Mouse (Mus musculus): ENCODE results near the gene Armc2. TPM values are rescaled to one million over a fixed set of nuclear protein-coding genes. Genes with fewer than 3 reads are reported as not detected.

Gene Armc2
- total RNA-seq (2014; rRNA removed): 4.6 and 9.1 TPM in 2 replicates
- 9.7 and 11.7 TPM in 2 replicates for polyA plus RNA-seq (2015; fragmentation: Nextera tagmentation; extraction: Ambion mirVana)

DNA sequence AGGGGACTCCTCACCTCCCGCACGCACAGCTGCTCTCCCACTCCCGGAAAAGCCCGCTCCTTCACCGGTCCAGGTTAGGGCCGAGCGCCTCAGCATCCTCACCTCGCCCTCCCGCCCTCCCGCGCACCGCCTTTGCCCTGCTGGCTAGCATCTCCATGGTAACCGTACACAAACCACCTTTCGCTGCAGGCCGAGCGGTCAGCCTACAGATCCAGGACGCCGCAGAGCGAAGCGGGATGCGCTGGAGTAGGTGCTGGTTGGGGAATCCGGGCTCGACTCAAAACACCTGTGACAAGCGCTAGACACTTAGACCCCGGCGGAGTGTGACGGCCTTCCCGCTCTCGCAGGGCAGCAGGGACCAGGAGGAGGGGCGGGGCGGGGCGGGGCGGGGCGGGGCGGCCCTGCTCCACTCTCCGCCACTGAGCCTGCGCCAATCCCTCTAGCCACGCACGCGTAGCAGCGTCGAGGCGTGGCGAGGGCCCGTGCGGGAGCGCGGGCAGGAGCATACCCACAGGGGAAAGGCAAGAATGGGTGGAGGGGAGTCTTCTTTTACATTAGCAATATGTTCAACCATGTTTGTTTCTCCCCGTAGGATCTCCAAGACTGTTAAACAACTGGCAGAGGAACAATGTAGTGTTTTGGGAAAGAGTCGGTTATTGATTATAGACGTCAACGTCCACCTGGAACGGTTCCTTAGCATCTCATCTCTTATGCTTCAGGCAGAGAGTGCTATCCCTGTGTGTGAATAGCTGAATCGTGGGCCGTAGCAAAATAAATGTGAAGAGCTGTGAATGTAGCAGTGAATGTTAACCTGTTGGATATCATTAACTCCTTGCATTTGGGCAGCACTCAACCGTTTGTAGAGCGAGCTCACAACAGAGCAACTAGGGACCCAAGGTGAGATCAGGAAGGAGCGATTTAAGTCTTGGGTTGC is at the start of gene Armc2:
Gene Armc2 (minus strand): TSS at position 427 of the 934 bp plus-strand sequence.
- Histone ChIP-seq H3K4me1 (ENCODE audit: insufficient read depth, low read length) (peaks cover 3% of the 10 kb centered on the region; the same call in 1 of the 2 replicates), H3K9ac (replicated peaks; ENCODE audit: low read length) (peak within 1 kb of the TSS; percentile 56), H3K27ac (peak within 1 kb of the TSS; percentile 36; the same call in 1 of the 2 replicates), H3K4me3 (ENCODE audit: low read length) (peak within 1 kb of the TSS; percentile 63), H3K36me3 (ENCODE audit: insufficient read depth, low read length) (no peaks in the 10 kb centered on the region), H3K27me3 (ENCODE audit: insufficient read depth, low read length) (no peaks in the 10 kb centered on the region), H3K4me2 (ENCODE audit: low read depth, low read length) (peak within 1 kb of the TSS; percentile 77), H3K9me3 (ENCODE audit: low read length) (no peaks in the 10 kb centered on the region)
- DNase-seq (ENCODE audit: low spot score) (peak; percentile 87), ATAC-seq (peak; percentile 96)
- WGBS: 2% methylated on average over 52 of the region's 58 CpGs
- no peak for TF ChIP-seq CTCF (IDR thresholded peaks at IDR 0.05; ENCODE audit: low read depth)

DNA sequence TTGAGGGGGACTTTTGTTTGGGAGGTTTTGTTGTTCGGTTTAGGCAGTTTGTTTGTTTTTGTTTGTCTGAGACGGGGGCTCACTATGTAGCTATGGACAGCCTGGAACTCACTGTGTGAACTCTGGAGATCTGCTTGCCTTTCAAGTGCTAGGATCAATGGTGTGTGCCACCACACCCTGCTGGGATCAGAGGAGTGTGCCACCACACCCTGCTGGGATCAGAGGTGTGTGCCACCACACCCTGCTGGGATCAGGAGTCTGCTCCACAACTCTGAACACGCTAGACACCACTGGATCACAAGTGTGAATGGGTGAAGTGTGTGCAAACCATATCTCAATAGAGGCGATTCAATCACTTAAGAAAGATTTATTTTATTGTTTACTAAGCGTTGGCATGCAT is 46.2 kb upstream of the Armc2 start:
- Histone ChIP-seq H3K27ac (no peak overlapping the region), H3K9ac (replicated peaks; ENCODE audit: low read length) (no peak overlapping the region), H3K4me2 (ENCODE audit: low read depth, low read length) (no peak overlapping the region), H3K36me3 (ENCODE audit: insufficient read depth, low read length) (no peaks in the 10 kb centered on the region), H3K9me3 (ENCODE audit: low read length) (no peaks in the 10 kb centered on the region), H3K4me1 (ENCODE audit: insufficient read depth, low read length) (no peaks in the 10 kb centered on the region), H3K27me3 (ENCODE audit: insufficient read depth, low read length) (no peaks in the 10 kb centered on the region), H3K4me3 (ENCODE audit: low read length) (no peak overlapping the region)
- 40% methylated on average over 5 of the region's 5 CpGs for whole genome bisulfite sequencing
- no peak for TF ChIP-seq CTCF (IDR thresholded peaks at IDR 0.05; ENCODE audit: low read depth)
- DNase-seq (ENCODE audit: low spot score) (no peak), ATAC-seq (no peak)

DNA sequence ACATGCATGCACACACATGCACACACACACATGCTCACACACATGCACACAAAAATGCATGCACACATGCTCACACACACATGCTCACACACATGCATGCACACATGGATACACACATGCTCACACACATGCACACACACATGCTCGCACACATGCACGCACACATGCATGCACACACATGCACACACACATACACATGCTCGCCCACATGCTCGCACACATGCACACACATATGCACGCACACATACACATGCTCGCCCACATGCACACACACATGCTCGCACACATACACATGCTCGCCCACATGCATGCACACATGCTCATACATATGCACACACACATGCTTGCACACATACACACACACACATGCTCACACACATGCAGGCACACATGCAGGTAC is 41.3 kb upstream of the Armc2 start:
- Histone ChIP-seq H3K27me3 (ENCODE audit: insufficient read depth, low read length) (no peaks in the 10 kb centered on the region), H3K4me2 (ENCODE audit: low read depth, low read length) (no peak overlapping the region), H3K4me3 (ENCODE audit: low read length) (no peak overlapping the region), H3K4me1 (ENCODE audit: insufficient read depth, low read length) (no peaks in the 10 kb centered on the region), H3K27ac (no peak overlapping the region), H3K9me3 (ENCODE audit: low read length) (no peaks in the 10 kb centered on the region), H3K36me3 (ENCODE audit: insufficient read depth, low read length) (no peaks in the 10 kb centered on the region), H3K9ac (replicated peaks; ENCODE audit: low read length) (no peak overlapping the region)
- ATAC-seq (no peak), DNase-seq (ENCODE audit: low spot score) (no peak)
- TF ChIP-seq CTCF (IDR thresholded peaks at IDR 0.05; ENCODE audit: low read depth): no peak
- WGBS: 98% methylated on average over 8 of the region's 8 CpGs

DNA sequence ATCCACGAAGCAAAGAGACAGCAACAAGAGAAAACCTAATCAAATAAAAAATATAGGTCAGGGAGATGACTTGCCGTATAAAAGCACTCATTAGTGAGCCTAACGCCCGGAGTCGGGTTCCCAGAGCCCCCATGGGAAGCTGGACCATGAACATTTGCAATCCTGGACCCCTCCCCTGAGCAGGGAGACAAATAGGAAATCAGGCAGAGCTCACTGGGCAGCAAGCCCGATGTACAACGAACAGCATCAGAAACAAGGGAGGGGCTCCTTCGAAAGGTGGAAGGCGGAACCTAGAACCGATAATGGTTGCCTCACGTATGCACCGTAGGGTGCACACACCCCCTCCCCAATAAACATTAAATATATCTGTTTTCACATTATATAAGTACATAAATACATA is 39.5 kb upstream of the Armc2 start:
- H3K4me3 ChIP-seq (ENCODE audit: low read length): no peak overlapping the region
- no peak overlapping the region for H3K27ac ChIP-seq
- no peak for TF ChIP-seq CTCF (IDR thresholded peaks at IDR 0.05; ENCODE audit: low read depth)
- no peaks in the 10 kb centered on the region for H3K36me3 ChIP-seq (ENCODE audit: insufficient read depth, low read length)
- H3K9me3 ChIP-seq (ENCODE audit: low read length): no peaks in the 10 kb centered on the region
- no peak overlapping the region for H3K9ac ChIP-seq (replicated peaks; ENCODE audit: low read length)
- no peaks in the 10 kb centered on the region for H3K27me3 ChIP-seq (ENCODE audit: insufficient read depth, low read length)
- no peak for DNase-seq (ENCODE audit: low spot score)
- ATAC-seq: no peak
- no peak overlapping the region for H3K4me2 ChIP-seq (ENCODE audit: low read depth, low read length)
- no peaks in the 10 kb centered on the region for H3K4me1 ChIP-seq (ENCODE audit: insufficient read depth, low read length)
- 70% methylated on average over 12 of the region's 12 CpGs for WGBS

DNA sequence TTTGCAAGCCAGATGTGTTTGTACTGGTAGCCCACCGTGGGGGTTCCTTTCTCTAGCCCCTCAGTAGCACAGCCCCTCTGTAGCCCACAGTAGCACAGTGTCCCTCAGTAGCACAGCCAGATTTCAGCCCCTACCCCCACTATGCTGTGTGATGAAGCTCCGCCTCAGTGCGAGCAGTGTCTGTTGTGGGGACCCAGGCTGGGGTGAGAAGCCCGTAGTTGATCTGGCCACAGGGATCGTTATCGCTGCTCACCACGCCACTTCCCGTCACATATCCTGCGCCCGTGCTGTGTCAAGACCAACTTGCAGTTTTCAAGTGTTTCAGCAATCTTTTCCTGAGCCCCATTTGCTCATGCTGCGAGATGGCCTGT is 39.0 kb upstream of the Armc2 start:
- DNase-seq (ENCODE audit: low spot score) (no peak), ATAC-seq (no peak)
- no peak overlapping the region for H3K4me3 ChIP-seq (ENCODE audit: low read length)
- H3K27ac ChIP-seq: no peak overlapping the region
- H3K36me3 ChIP-seq (ENCODE audit: insufficient read depth, low read length): no peaks in the 10 kb centered on the region
- no peaks in the 10 kb centered on the region for H3K27me3 ChIP-seq (ENCODE audit: insufficient read depth, low read length)
- TF ChIP-seq CTCF (IDR thresholded peaks at IDR 0.05; ENCODE audit: low read depth): no peak
- no peaks in the 10 kb centered on the region for H3K9me3 ChIP-seq (ENCODE audit: low read length)
- 79% methylated on average over 11 of the region's 11 CpGs for WGBS
- no peak overlapping the region for H3K9ac ChIP-seq (replicated peaks; ENCODE audit: low read length)
- H3K4me2 ChIP-seq (ENCODE audit: low read depth, low read length): no peak overlapping the region
- no peaks in the 10 kb centered on the region for H3K4me1 ChIP-seq (ENCODE audit: insufficient read depth, low read length)

DNA sequence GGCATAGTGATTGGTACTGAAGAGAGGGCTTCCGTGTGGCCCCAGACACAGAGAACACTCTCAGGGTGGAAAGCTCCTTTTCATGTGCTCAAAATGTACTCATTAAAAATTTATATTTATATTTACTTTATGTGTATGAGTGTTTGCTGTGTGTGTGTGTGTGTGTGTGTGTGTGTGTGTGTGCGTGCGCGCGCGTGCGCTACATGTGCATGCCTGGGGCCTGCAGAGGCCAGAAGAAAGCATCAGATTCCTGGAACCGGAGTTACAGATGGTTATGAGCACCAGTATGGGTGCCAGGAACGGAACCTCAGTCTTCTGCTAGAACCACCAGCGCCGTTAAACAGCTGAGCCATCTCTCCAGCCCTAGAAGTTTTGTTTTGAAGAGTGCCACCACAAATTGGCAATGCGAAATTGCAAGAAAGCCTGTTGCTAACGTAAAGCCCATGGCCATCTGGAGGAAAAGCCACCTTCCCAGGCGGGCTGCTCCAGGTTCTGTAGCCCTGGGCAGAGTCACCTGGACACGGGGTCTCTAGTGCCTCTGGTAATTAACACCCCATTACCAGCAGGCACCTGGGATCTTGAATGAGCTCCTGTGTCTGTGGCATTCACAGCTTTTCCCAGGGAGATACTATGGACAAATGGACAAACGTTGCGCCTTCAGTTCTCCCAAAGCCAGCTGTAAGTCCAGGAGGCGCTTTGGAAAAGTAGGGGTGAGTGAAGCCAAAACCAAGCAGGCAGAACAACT is 38.4 kb upstream of the Armc2 start:
- no peak overlapping the region for H3K9ac ChIP-seq (replicated peaks; ENCODE audit: low read length)
- no peaks in the 10 kb centered on the region for H3K36me3 ChIP-seq (ENCODE audit: insufficient read depth, low read length)
- no peaks in the 10 kb centered on the region for H3K4me1 ChIP-seq (ENCODE audit: insufficient read depth, low read length)
- ATAC-seq: no peak
- no peak overlapping the region for H3K4me2 ChIP-seq (ENCODE audit: low read depth, low read length)
- TF ChIP-seq CTCF (IDR thresholded peaks at IDR 0.05; ENCODE audit: low read depth): no peak
- H3K27me3 ChIP-seq (ENCODE audit: insufficient read depth, low read length): no peaks in the 10 kb centered on the region
- H3K9me3 ChIP-seq (ENCODE audit: low read length): no peaks in the 10 kb centered on the region
- H3K4me3 ChIP-seq (ENCODE audit: low read length): no peak overlapping the region
- WGBS: 87% methylated on average over 18 of the region's 18 CpGs
- no peak overlapping the region for H3K27ac ChIP-seq
- no peak for DNase-seq (ENCODE audit: low spot score)

All from hindbrain, postnatal 0 days (tissue).